Mouse (Mus musculus) liver, adult 2 months (tissue): ENCODE data around the gene Lactbl1. TPM values are rescaled to one million over a fixed set of nuclear protein-coding genes. Genes with fewer than 3 reads are reported as not detected.

ENCODE experiments used
- DNase-seq: peaks from one replicate; pipeline ENCODE4 v3.0.0-alpha.2; 2011; ENCODE audit warnings: low read depth, low spot score; ENCODE audit errors: extremely low read depth
- H3K27ac ChIP-seq: fragments of 200-500 bp; replicated peaks from 2 replicates; pipeline ENCODE4 v1.5.1; 2012; ENCODE audit warnings: low read depth, mild to moderate bottlenecking, control low read depth, inconsistent platforms, low read length; ENCODE audit not compliant: insufficient read depth
- H3K27me3 ChIP-seq: fragments of 200-500 bp; 2 replicates; pipeline ENCODE4 v1.6.1; 2012; ENCODE audit warnings: mild to moderate bottlenecking, moderate library complexity, low read length, inconsistent platforms; ENCODE audit not compliant: control insufficient read depth, insufficient read depth
- H3K36me3 ChIP-seq: fragments of 200-500 bp; 2 replicates; pipeline ENCODE4 v1.6.1; 2012; ENCODE audit warnings: low read length, inconsistent platforms; ENCODE audit not compliant: control insufficient read depth, insufficient read depth
- H3K4me1 ChIP-seq: fragments of 200-500 bp; 2 replicates; pipeline ENCODE4 v1.6.1; 2011; ENCODE audit warnings: low read length; ENCODE audit not compliant: control insufficient read depth, insufficient read depth
- H3K4me3 ChIP-seq: fragments of 200-500 bp; 2 replicates; pipeline ENCODE4 v1.5.1; 2011; ENCODE audit warnings: low read depth, mild to moderate bottlenecking, control low read depth, low read length, moderate library complexity; ENCODE audit not compliant: insufficient read depth
- H3K79me2 ChIP-seq: fragments of 200-500 bp; 2 replicates; pipeline ENCODE4 v1.6.1; 2012; ENCODE audit warnings: inconsistent platforms, mild to moderate bottlenecking, low read length, moderate library complexity; ENCODE audit not compliant: control insufficient read depth, insufficient read depth
- H3K9ac ChIP-seq: fragments of 200-500 bp; 2 replicates; pipeline ENCODE4 v1.6.1; 2012; ENCODE audit warnings: low read depth, mild to moderate bottlenecking, control low read depth, inconsistent platforms, low read length
- CTCF ChIP-seq: fragments of 200-500 bp; IDR thresholded peaks from 2 replicates; pipeline ENCODE4 v1.5.1; 2011; ENCODE audit warnings: low read depth, low read length, control low read depth
- POLR2A ChIP-seq: fragments of 200-500 bp; IDR thresholded peaks from 2 replicates; pipeline ENCODE4 v1.6.1; 2011; ENCODE audit warnings: low read length, control low read depth; ENCODE audit not compliant: insufficient read depth; ENCODE audit errors: extremely low read depth
- WGBS: fragments of 180-500 bp; shearing (Covaris S2); methylation state at CpG from one replicate; pipeline ENCODE4 v1.1.7; 2018; 5-methylcytosine and 5-hydroxymethylcytosine counted together
- polyA plus RNA-seq: library from polyadenylated mRNA; depleted of rRNA; stranded (reverse); fragments of >200 nt; gene quantifications from 2 replicates; pipeline ENCODE4 v1.2.3, GENCODE M21; 2012
- total RNA-seq: library from RNA; depleted of rRNA; stranded (reverse); fragments of >200 nt; gene quantifications from 2 replicates; pipeline ENCODE4 v1.2.3, GENCODE M21; 2014

The Lactbl1 gene
- total and polyA plus RNA-seq, 2 experiments: not detected

GRCm38 (mm10) chr4:136602568-136602967, 19.9 kb upstream of the Lactbl1 start, which contains the start of gene Kdm1a:
TSS of gene Kdm1a (minus strand) at chr4:136602723.
- Histone ChIP-seq H3K27me3 (no peaks in the 10 kb centered on the region), H3K9ac (peak within 1 kb of the TSS; percentile 99), H3K36me3 (no peaks in the 10 kb centered on the region), H3K4me3 (peak within 1 kb of the TSS; percentile 93), H3K4me1 (peaks cover 6% of the 10 kb centered on the region), H3K79me2 (peaks cover 26% of the 10 kb centered on the region; the same call in 1 of the 2 replicates), H3K27ac (peak within 1 kb of the TSS; percentile 68; the same call in 1 of the 2 replicates)
- peak; percentile 82 for DNase-seq
- WGBS: under 1% methylated on average over 29 of the region's 45 CpGs
- TF ChIP-seq CTCF (peak; percentile 93), POLR2A (peak; percentile 63; the same call in 1 of the 2 replicates)

DNA sequence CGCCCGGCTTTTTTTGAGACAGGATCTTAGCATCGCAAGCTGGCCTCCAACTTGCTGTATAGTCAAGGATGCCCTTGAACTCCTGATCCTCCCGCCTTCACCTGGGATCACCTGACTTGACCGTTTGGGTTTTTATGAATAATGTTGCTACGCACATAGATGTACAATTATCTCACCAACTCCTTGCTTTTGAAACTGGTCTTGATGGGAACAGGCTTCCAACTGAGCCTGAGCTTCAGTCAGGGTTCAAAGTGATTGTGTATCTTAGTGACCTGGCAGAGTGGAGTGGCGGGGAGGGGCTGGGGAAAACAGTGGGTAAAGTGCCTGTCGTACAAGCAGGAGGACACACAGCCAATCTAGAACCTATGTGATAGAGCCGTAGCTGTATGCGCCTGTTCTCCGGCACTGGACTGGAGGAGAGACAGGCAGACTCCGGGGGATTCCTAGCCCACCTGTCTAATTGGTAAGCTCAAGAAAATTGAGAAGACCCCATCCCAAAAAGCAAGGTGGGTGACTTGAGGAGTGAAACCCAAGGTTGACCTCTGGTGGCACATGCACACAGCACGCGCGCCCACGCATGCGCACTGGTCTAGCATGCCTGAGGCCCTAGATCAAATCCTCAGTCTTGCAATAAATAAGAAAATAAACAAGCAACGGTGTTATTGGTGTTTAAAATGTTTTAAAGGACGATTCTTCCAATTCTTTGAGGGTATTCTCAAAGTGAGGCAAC, 16.5 kb upstream of the Lactbl1 start:
- H3K27ac ChIP-seq: no peak overlapping the region
- no peak overlapping the region for H3K9ac ChIP-seq
- H3K4me1 ChIP-seq: peaks cover 6% of the 10 kb centered on the region; the same call in 1 of the 2 replicates
- WGBS: 84% methylated on average over 19 of the region's 19 CpGs
- H3K36me3 ChIP-seq: no peaks in the 10 kb centered on the region
- H3K4me3 ChIP-seq: no peak overlapping the region
- peaks cover 9% of the 10 kb centered on the region; the same call in 1 of the 2 replicates for H3K79me2 ChIP-seq
- H3K27me3 ChIP-seq: no peaks in the 10 kb centered on the region
- TF ChIP-seq POLR2A (no peak), CTCF (no peak)
- no peak for DNase-seq

GRCm38 (mm10) chr4:136610387-136610856, 12.0 kb upstream of the Lactbl1 start, which contains the start of gene Tex46:
TSS of gene Tex46 (plus strand) at chr4:136610437.
- no peak within 1 kb of the TSS for H3K27ac ChIP-seq
- no peak within 1 kb of the TSS for H3K9ac ChIP-seq
- H3K36me3 ChIP-seq: no peaks in the 10 kb centered on the region
- no peak for DNase-seq
- TF ChIP-seq POLR2A: no peak
- 58% methylated on average over 4 of the region's 4 CpGs for WGBS
- H3K4me1 ChIP-seq: no peaks in the 10 kb centered on the region
- H3K27me3 ChIP-seq: no peaks in the 10 kb centered on the region
- H3K4me3 ChIP-seq: no peak within 1 kb of the TSS
- H3K79me2 ChIP-seq: no peaks in the 10 kb centered on the region

- Histone ChIP-seq H3K9ac (no peak overlapping the region), H3K27ac (no peak overlapping the region), H3K79me2 (no peaks in the 10 kb centered on the region), H3K36me3 (no peaks in the 10 kb centered on the region), H3K27me3 (no peaks in the 10 kb centered on the region), H3K4me3 (no peak overlapping the region), H3K4me1 (no peaks in the 10 kb centered on the region)
- TF ChIP-seq CTCF: no peak
- TF ChIP-seq POLR2A: no peak
- DNase-seq: no peak
- WGBS: 65% methylated on average over 7 of the region's 7 CpGs
These were observed 8.8 kb upstream of the Lactbl1 start for GRCm38 (mm10) chr4:136613657-136614056.

DNA sequence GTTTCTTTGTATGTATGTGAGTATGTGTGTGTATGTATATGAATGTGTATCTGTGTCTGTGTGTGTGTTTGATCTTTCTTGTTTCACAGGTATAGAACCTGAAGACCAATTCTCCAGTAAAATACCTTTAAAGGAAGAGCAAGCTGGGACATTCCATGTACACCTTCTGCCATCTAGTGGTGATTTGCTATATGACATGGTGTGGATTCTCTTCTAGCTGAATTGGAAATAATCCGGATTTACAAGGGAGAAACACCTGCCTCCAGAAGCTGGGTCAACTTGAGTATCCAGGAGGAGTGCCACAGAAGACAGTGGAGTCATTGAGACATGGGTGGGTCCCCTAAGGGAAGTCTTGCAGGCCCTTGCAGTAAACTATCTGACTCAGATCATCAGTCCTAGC, 1.1 kb upstream of the Lactbl1 start:
- Histone ChIP-seq H3K4me1 (no peaks in the 10 kb centered on the region), H3K27me3 (no peaks in the 10 kb centered on the region), H3K79me2 (no peaks in the 10 kb centered on the region), H3K36me3 (no peaks in the 10 kb centered on the region), H3K27ac (no peak overlapping the region), H3K9ac (no peak overlapping the region), H3K4me3 (no peak overlapping the region)
- 0% methylated on average over 1 of the region's 1 CpGs for WGBS
- DNase-seq: peak; percentile 52
- TF ChIP-seq CTCF (peak; percentile 67), POLR2A (no peak)

GRCm38 (mm10) chr4:136621956-136622355, 465 bp upstream of the Lactbl1 start:
- no peak overlapping the region for H3K9ac ChIP-seq
- H3K27ac ChIP-seq: no peak overlapping the region
- no peaks in the 10 kb centered on the region for H3K27me3 ChIP-seq
- H3K36me3 ChIP-seq: no peaks in the 10 kb centered on the region
- H3K4me3 ChIP-seq: no peak overlapping the region
- DNase-seq: no peak
- H3K4me1 ChIP-seq: no peaks in the 10 kb centered on the region
- no peak for TF ChIP-seq CTCF
- no peak for TF ChIP-seq POLR2A
- whole genome bisulfite sequencing: 70% methylated on average over 5 of the region's 5 CpGs
- H3K79me2 ChIP-seq: no peaks in the 10 kb centered on the region
